Mouse (Mus musculus): Measurements from ENCODE around the gene Cog8. TPM values are rescaled to one million over a fixed set of nuclear protein-coding genes. Genes with fewer than 3 reads are reported as not detected.

Cog8 gene
- total RNA-seq, 2 experiments from 2014 or later: 33.2 to 35.3 TPM

Small RNAs within 50 kb of the gene (microRNA-seq; reads per million reads assigned to microRNA genes)
- 0.47 to 1.2 reads per million in 2 experiments for gene Mir7075 (ENCODE audit: borderline number of aligned reads in 2 of 2)

Other genes with a start within 250 kb of the Cog8 start
- under 1 TPM; 0.26 to 0.33 TPM for gene Has3, start 186.4 kb downstream of the Cog8 start, total RNA-seq (2021)
- 10 to 100 TPM; 48.9 to 50.9 TPM for gene Utp4, start 163.1 kb downstream of the Cog8 start, total RNA-seq (2021)
- 10 to 100 TPM; 16.9 to 20.9 TPM for gene Sntb2, start 120.9 kb downstream of the Cog8 start, total RNA-seq (2021)
- gene Vps4a, start 25.5 kb downstream of the Cog8 start, total RNA-seq (2021): 10 to 100 TPM; 77.8 to 82.3 TPM
- gene Pdf, start 8.1 kb downstream of the Cog8 start, total RNA-seq (2021): 10 to 100 TPM; 41.8 to 53.9 TPM
- 10 to 100 TPM; 47.5 to 54.1 TPM for gene Nip7, start 188 bp upstream of the Cog8 start, total RNA-seq (2021)
- gene Tmed6, start 9.0 kb upstream of the Cog8 start, total RNA-seq (2021): not detected
- gene Terf2, start 39.9 kb upstream of the Cog8 start, total RNA-seq (2021): 10 to 100 TPM; 20.5 to 22.6 TPM
- gene Cyb5b, start 94.0 kb upstream of the Cog8 start, total RNA-seq (2021): 100 to 1,000 TPM; 320 to 493 TPM
- gene Nfat5, start 236.8 kb upstream of the Cog8 start, total RNA-seq (2021): 100 to 1,000 TPM in 1 of 2 experiments, 10 to 100 TPM in 1; 66.5 to 101 TPM

Measured in adrenal gland, adult 18-20 months (tissue).